Mouse (Mus musculus) ovary, postnatal 10 days (tissue): ENCODE measurements at regions not wholly inside any gene's neighbourhood (a gene's known extent, or its start where the extent isn't known, plus 50 kb on each side); places are given as distances from the start of the nearest gene placed in this dataset.

Source experiments
- DNase-seq: peaks from one replicate; pipeline ENCODE4 v3.0.0; 2022; ENCODE audit warnings: low spot score

DNA sequence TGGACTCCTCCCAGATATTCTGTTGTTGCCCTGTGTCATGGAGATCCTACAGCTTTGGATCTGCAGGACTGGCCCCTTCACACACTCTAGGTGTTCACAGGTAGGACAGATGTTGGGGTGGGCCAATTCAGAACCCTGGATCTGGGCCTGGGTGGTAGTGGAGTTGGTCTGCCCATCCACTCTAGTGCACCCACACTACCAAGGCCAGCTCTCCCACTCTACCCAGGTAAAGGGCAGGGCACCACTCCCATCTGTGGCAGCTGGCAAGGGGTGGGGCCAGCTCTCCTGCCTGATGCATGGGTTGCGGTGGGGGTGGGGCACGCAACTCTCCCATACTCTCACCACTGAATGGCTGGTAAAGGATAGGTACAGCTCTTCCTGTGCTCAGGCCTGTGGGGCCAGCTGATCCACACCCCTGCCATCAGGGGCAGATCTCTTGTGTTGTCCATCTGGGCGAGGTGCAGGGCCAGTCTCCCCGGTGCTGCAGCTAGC is 76.5 kb downstream of the Gja1 start:
- DNase-seq = no peak

DNA sequence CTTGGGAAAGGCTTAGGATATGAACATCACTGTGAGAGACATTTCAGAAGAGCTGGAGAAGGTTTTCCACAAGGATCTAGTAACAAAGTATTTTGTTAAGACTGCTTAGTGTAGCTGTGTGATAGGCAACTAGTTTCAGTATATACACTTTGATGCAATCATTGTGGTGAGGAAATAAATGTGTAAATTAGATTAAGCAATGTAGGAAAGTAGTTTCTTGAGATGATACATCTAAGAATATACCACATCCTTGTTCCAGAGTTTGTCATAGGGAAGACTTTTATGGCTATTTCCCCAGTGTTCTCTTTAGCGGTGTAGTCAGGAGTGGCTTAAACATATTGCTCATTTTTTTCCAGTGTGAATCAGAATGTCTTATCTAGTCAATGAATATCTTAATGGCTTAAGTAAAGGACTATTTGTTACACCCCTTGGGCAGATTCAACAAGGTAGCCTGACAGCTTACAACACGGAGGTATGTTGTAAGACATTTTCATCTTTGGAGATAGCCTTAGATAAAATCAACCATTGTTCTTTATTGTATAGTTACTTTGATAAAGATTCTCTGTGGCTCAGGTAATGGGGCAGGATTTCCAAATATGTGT is 78.8 kb downstream of the Gja1 start:
- DNase-seq = no peak

DNA sequence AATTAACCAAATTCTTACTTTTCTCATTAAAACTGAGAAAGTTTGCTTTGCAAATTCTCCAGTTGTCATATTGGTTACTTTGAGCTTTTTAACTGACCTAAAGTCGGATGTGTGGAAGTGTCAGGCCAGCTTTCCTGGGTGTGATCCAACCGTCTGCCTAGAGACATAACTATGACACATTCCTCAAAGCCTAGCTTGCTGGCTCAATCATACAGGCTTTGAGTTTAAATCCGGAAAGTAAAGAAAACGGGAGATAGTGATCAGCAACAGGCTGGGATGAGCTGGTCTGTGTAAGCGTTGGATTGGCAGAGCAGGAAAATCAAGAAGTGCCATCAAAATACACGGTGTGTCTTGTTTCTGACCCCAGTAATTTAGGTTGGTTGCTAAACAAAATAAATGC is 91.4 kb downstream of the Gja1 start:
- no peak for DNase-seq

DNA sequence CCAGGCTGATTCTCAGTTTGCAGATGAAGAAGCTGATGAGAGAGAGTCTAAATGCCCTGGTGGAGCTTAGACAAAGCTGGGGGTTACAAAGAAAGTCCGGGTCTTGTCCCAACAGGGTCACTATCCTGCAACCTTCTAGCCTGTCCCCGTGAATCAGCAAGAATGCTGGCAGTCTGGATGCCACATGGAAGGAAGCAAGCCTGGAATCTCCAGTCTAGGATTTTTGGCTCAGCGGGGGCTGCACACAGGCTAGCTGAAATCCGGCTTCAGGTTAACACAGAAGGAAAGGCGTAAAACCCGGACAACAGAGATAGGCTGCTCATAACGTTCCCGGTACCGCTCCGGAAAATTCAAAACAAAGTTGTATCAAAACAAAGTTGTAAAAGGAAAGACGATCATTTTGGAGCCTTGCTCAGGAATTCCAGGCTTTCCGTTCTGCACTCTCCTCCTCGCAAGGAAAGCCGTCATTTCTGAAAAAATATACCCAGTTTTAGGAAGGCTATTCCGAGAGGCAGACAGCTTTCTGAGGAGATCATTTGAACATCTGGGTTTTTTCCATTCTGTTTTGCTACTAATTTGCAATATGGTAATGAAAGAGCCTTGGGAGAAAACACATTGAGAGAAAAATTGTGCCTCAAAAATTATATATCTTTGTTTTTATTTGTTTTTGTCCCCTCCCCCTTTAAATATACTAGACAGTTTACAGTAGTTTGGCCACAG is 92.0 kb downstream of the Gja1 start:
- no peak for DNase-seq

DNA sequence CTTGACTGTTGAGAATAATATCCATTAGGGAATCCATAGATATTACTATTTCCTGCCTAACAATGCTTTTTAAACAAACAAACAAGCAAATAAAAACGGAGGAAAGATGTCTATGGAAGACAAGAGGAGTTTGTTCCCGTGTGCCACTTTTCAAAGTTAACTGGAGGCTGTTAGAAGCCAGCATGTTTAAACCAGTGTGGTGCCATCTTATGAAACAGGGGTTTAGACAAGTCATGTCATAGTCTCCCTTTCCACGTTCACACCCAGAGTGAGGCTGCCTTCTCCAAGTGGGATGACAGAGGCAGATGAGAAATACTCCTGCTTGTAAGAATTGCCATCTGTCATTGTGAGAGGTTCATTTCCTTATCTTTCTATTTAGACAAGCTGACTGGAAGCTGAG is 92.8 kb downstream of the Gja1 start:
- no peak for DNase-seq

DNA sequence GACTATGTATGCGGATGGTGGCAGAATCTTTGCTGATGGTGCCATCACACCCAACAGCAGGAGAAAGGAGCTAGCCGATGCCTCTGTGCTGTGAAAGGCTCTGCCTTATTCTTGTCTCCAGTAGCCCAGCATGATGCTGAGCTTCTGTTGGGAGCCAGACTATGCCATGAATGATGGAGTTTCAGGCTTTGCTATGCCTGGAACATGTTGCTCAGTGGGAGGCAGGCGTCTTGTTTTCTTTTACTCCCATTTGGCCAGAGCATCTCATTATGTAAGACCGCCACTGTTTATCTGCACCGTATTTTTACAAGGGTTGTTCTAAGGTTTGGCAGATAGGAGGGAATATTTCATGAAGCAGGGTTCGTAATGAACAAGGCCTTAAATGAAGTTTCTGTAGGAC is 97.8 kb downstream of the Gja1 start:
- no peak for DNase-seq

DNA sequence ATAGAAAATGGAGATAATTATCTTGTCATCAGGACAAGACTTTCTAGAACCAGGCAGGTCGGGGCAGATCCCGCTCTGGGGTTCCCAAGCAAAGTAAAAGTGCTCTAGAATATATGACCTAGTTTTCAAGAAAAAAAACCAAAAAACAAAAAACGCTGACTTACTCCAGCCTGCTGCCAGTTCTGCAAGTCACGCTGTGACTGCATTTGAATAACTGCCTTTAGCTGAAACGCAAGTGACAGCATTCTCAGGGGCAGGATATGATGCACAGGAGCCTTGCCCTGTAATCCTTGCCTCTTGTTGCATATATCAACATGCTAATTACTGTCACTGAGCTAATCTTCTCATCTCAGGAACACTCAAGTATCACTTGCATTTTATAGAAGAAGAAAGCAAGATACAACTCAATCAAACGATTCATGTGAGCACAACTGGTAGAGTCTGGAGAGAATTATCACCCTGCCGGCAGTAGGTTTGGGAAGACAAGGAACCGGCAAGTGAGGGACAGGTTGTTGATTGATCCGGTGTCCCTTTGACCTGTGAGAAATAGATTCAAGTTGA is 105.1 kb downstream of the Gja1 start:
- DNase-seq = no peak

DNA sequence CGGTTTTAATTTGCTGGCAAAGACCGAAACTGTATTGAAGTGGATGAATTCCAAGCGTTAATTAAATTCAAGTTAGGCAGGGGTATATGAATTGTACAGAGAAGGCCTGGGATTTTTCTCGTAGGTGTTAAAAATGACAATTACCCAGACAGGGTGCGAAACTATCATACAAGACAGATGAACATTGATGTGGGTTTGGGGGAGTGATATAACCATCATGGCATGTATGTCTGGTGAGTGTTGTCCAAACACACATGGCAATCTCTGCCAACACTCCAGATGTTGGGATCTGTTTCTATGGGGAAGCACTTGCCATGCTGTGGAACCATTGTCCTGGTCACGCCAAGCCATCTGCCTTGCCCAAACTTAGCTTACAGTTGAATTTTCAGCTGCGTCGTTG is 107.8 kb downstream of the Gja1 start:
- no peak for DNase-seq

DNA sequence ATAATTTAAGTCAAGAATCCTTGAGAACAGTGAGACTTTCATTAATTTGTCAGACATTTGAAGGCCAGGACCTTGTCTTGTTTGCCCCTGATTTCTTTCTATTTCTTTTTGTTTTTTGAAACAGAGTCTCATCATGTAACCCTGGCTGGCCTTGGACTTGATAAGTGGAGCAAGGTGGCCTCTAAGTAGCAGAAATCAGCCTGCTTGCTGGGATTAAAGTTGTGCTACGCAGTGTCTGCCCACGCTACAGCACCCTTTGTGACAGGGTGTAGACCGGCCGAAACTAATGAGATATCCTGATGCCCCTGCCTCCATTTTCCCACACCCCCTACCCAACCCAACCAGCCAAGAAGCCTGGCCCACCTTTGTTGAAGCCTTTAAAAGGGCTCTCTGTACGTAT is 108.6 kb downstream of the Gja1 start:
- DNase-seq = no peak

DNA sequence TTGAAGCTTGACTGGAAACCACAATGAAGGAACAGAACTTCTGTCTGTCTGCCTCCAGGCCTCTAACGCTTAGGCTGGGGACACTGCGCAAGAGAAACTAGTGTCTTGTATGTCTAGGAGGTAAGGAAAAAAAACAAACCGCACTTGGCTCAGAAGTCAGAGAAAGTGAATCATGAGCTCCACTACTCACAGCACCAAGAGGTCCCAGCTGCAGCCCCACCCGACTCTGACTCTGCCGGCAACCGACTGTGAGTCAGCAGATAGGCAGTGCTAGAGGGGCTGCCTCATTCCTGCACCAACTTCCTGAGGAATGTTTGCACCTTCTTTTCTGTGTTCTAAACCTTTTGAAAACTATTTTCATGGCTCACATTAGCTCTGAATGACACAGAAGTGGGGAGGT is 109.5 kb downstream of the Gja1 start:
- no peak for DNase-seq

DNA sequence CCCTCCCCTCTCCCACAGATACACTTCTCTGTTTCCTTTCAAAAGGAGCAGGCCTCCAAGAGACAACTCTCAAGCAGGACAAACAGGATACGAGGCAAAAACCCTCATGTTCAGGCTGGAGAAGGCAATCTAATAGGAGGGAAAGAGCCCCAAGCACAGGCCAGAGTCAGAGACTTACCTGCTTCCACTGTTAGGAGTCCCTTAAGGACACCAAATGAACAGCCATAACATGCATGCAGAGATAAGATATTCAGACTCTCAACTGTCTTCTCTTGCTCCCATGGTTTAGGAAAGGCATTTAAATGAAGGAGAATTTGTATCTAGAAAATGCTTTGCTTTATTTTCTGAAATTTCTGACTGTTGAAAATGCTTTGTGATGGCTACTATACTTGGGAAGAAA is 116.3 kb downstream of the Gja1 start:
- DNase-seq = no peak

DNA sequence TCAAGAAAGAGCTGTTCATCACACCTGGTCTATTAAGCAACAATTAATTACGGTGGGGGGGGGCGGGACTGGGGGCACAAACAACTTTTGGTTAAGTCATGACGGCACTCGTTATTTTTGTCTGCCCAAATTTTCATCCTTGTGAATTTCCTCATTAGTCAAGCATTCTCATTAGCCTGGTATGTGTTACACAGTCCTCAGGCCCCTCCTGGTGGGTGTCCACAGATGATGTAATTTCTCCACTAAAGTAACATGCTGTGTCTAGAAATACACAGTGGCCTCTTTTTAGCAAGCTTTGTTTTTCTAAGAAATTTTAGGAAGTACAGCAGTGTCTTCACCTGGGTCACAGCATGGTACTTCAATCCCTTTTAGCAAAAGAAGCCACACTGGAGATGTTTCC is 118.2 kb downstream of the Gja1 start:
- no peak for DNase-seq

DNA sequence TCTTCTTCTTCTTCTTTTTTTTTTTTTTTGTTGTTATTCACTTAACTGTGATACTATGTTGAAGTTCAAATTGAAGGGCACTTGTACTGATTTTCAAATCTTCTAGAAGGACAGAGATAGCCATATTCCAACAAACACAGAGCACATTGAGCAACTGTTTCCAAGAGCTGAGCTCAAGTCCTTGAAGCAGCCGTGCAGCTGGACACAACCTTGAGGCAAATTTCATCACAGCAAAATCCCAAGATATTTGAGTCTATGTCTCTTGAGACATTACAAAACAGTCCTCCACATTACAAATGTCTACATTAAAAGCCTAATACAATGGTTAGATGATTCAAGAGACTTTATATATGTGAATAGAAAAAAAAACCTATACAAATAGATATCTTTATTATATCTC is 141.9 kb downstream of the Gja1 start:
- DNase-seq = no peak

DNA sequence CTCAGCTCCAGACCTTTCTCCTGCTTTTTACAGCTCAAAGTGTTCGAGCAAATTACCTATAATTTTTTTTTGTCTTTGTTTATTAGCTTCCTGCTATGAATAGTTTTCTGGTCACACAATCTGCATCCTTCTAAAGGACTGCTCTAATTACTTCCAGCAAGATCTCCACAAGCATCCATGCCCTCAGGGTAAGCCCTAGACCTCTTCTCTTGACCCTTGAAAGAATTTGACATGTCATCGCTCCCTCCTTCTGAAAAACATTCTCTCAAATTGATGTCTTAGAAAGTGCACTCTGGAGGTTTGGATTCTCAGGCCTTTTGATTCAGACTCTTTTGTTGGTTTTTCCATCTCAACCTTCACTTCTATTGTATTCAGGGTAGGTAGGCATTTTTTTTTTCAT is 148.7 kb downstream of the Gja1 start:
- no peak for DNase-seq

DNA sequence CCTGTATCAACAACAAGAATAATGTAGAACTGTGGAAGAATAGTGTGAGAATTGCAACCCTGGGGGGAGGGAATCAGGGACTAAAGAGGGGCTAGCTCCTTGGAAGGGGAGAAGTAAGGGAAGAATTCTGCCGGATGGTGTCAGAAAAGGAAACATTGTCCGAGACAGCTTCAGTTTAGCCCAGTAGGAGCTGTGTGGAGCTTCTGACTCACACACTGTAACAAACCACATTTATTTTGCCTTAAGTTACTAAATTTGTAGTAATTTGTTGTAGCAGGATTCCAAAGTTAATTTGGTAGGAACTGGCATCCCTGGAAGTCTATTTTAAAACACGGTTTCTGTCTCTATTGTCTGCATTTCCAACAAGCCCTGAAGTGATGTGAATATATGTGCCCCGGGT is 160.0 kb downstream of the Gja1 start:
- no peak for DNase-seq

DNA sequence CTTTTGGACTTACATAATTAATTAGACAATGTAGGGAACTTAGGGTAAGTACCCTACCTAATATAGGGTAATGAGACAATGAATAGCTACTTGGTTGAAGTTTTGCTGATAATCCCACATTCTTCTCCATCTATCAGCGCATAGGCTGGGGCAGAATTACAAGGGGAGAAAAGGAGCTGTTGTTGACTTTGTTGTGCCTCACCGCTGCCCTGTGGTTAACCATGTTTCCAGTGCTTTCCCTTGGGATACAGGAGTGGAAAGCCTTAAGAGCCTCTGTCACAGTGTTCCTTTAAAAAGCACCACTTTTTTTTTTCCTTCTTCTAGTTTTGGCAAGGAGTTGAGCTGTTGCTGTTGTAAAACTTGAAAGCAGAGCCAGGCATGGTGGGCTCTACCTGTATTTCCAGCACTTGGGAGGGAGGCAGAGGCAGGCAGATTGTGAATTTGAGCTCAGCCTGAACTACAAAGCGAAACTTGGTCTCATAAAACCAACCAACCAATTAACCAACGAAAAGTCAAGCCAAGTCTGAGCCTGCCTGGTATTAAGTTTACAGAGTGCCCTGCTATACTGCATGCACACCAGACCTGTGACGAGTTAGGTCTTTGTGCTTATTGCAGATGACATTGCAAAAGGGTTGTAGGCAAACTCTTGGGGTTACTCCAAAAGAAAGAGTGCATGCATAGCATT is 162.8 kb downstream of the Gja1 start:
- no peak for DNase-seq

DNA sequence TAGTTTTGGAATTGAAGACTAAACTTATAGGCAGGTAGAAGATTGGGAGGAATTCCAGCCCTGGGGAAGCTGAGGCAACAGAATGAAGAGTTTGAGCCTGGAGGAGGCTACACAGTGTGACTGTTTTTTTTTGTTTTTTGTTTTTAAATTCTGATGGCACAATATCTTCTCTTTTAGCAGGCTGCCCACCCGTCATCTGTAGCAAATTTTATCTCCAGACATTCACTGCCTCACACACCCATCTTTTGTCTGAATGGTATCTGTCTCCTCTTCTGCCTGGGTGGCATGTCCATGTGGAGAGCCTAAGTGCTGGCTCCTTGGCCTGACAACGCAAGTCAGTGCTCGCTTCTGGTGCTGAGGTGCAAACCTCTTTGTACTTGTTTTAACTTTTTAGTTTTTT is 165.0 kb downstream of the Gja1 start:
- DNase-seq = no peak

DNA sequence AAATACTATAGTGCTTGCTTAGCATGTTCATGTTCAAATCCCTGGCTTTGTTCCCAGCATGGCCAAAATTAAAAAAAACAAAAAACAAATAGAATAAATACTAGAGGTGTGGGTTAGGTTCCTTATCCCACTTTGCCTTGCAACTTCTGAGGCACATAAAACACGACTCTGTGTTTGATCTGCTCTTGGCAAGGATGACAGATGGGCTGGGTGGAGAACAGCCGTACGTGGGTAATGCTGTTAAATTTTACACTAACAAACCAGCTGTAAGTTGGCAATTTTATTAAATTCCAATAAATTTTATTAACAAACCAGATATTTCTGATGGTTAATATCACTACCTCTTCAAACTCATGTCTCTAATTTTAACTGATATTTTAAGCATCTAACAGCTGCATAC is 168.9 kb downstream of the Gja1 start:
- no peak for DNase-seq

DNA sequence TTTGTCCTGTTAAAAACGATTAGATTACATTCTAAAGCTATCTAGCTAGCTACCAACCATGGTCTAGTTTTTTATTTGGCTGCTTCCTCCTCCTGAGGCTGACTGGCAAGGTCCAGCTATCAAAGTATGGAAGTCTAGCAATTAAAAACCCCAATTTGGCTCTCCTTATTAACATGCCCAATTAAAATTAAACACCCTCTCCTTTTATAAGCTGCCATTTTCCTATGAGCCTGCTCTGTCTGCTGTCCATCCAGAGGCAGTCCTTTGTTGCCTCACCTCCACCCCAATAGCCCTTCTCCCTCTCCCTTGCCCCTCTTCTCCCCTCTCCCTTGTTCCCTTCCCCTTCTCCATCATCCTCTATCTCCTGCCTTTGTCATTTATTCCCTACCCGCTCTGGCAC is 169.7 kb downstream of the Gja1 start:
- DNase-seq = no peak

DNA sequence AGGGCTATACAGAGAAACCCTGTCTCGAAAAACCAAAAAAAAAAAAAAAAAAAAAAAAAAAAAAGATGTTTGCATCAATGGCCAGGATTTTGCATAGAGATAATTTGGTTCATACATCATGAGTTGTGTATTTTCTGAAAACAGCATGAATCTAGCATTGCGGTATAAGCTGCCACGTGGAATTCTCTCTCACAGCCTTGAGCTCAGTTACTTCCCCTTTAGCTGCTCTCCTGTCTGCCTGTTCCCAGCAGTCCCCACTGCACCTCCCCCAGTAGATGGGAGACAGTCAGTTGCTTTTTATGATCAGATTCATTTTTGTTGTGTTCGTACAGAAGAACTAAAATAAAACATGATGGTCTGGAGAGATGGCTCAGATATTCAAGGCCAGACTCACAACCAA is 170.7 kb downstream of the Gja1 start:
- DNase-seq = no peak

DNA sequence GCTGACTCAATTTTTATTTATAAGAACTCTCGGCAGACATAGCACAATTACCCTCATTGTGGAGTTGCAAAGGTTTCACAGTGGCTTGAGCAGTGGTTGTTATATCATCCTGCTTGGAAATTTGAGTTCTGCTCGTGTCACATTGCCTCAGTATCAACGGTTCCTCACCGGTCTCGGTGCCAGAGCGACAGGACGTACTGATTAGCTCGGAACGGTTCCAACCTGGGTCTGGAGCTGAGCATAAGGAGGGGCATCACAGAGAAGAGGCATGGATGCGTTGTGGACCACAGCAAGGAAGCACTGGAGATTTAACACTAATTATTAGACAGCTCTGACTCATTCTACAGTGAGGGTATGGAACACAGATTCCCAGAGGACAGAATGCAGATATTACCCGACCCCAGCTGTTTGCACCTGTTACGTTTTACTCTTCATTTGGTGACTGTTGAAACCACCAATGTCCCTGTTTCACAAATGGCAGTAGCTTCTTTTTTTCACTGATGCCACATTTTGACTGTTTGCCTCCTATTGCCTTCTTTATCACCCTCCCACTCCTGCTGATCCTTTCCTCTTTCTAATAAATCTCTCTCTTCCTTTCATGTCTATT is 189.8 kb downstream of the Gja1 start:
- no peak for DNase-seq

DNA sequence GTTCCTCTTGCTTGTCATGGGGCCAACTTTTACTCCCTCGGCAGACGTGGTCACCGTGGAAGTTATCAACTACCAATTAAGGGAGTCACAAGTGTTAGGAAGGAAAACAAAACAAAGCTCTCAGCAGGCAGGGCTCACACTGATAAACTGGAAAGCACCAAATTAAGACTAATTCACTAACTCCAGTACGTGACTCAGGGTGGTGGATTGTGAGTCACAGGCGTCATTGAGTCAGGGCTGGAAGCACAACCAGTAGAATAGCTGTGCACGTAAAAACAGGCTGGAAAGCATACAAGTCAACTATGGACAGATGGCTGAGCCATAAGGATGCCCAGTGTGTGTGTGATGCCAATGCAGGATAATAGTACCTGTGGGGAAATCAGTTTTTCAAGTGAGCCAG is 204.9 kb downstream of the Gja1 start:
- no peak for DNase-seq

DNA sequence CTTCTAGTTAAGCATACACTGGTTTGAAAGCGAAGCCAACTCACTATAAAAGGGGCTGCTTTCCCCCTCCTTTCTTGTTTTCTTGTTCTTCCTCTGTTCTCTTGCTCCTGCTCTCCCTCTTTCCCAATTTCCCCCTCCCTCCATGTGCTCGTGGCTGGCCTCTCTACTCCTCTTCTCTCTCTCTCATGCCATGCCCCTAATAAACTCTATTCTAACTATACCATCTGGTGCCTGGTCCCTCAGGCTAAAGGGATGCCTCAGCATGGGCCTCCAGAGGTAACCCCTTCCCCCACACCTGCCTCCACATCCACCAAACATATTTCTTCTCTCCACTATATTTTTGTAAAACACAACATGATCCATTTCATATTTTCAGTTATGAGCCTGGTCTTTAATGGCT is 210.1 kb downstream of the Gja1 start:
- DNase-seq = no peak
